Mouse (Mus musculus): Measurements from ENCODE around the gene F2r. TPM values are rescaled to one million over a fixed set of nuclear protein-coding genes. Genes with fewer than 3 reads are reported as not detected.

F2r gene
- polyA plus RNA-seq, 1 experiment: 84.2 TPM

GRCm38 (mm10) chr13:95599833-95600359, 18.4 kb downstream of the F2r start:
- Histone ChIP-seq H3K4me1 (peaks cover 56% of the 10 kb centered on the region), H3K36me3 (replicated peaks; ENCODE audit: low read length) (peaks cover 50% of the 10 kb centered on the region), H3K4me3 (replicated peaks) (no peak overlapping the region), H3K27me3 (replicated peaks) (peaks cover 6% of the 10 kb centered on the region), H3K9me3 (no peaks in the 10 kb centered on the region)
- TF ChIP-seq FLI1 (IDR thresholded peaks at IDR 0.05; ENCODE audit: low read length): no peak
- no peak for TF ChIP-seq GATA1 (IDR thresholded peaks at IDR 0.05; ENCODE audit: borderline replicate concordance, low read length)

- Histone ChIP-seq H3K9me3 (no peaks in the 10 kb centered on the region), H3K27me3 (replicated peaks) (peaks cover 13% of the 10 kb centered on the region), H3K4me3 (replicated peaks) (no peak overlapping the region), H3K4me1 (peaks cover 48% of the 10 kb centered on the region), H3K36me3 (replicated peaks; ENCODE audit: low read length) (peaks cover 35% of the 10 kb centered on the region)
- TF ChIP-seq FLI1 (IDR thresholded peaks at IDR 0.05; ENCODE audit: low read length): no peak
- no peak for TF ChIP-seq GATA1 (IDR thresholded peaks at IDR 0.05; ENCODE audit: borderline replicate concordance, low read length)
Measured at GRCm38 (mm10) chr13:95598232-95598920, 19.9 kb downstream of the F2r start.

GRCm38 (mm10) chr13:95597578-95597977, 20.7 kb downstream of the F2r start:
- H3K4me3 ChIP-seq (replicated peaks): no peak overlapping the region
- peaks cover 49% of the 10 kb centered on the region for H3K4me1 ChIP-seq
- TF ChIP-seq FLI1 (IDR thresholded peaks at IDR 0.05; ENCODE audit: low read length): no peak
- TF ChIP-seq GATA1 (IDR thresholded peaks at IDR 0.05; ENCODE audit: borderline replicate concordance, low read length): no peak
- H3K36me3 ChIP-seq (replicated peaks; ENCODE audit: low read length): peaks cover 27% of the 10 kb centered on the region
- peaks cover 17% of the 10 kb centered on the region for H3K27me3 ChIP-seq (replicated peaks)
- no peaks in the 10 kb centered on the region for H3K9me3 ChIP-seq

- Histone ChIP-seq H3K9me3 (no peaks in the 10 kb centered on the region), H3K4me3 (replicated peaks) (no peak overlapping the region), H3K27me3 (replicated peaks) (peaks cover 24% of the 10 kb centered on the region), H3K4me1 (peaks cover 48% of the 10 kb centered on the region), H3K36me3 (replicated peaks; ENCODE audit: low read length) (peaks cover 18% of the 10 kb centered on the region)
- TF ChIP-seq GATA1 (IDR thresholded peaks at IDR 0.05; ENCODE audit: borderline replicate concordance, low read length) (no peak), FLI1 (IDR thresholded peaks at IDR 0.05; ENCODE audit: low read length) (no peak)
Measured at GRCm38 (mm10) chr13:95596689-95597088, 21.6 kb downstream of the F2r start.

- no peaks in the 10 kb centered on the region for H3K9me3 ChIP-seq
- no peak overlapping the region for H3K4me3 ChIP-seq (replicated peaks)
- H3K36me3 ChIP-seq (replicated peaks; ENCODE audit: low read length): peaks cover 10% of the 10 kb centered on the region
- H3K27me3 ChIP-seq (replicated peaks): peaks cover 32% of the 10 kb centered on the region
- H3K4me1 ChIP-seq: peaks cover 41% of the 10 kb centered on the region
- TF ChIP-seq FLI1 (IDR thresholded peaks at IDR 0.05; ENCODE audit: low read length) (no peak), GATA1 (IDR thresholded peaks at IDR 0.05; ENCODE audit: borderline replicate concordance, low read length) (no peak)
Measured at GRCm38 (mm10) chr13:95595921-95596320, 22.4 kb downstream of the F2r start.

- Histone ChIP-seq H3K4me3 (replicated peaks) (no peak overlapping the region), H3K4me1 (peaks cover 37% of the 10 kb centered on the region), H3K9me3 (no peaks in the 10 kb centered on the region), H3K36me3 (replicated peaks; ENCODE audit: low read length) (peaks cover 5% of the 10 kb centered on the region), H3K27me3 (replicated peaks) (peaks cover 37% of the 10 kb centered on the region)
- TF ChIP-seq GATA1 (IDR thresholded peaks at IDR 0.05; ENCODE audit: borderline replicate concordance, low read length) (no peak), FLI1 (IDR thresholded peaks at IDR 0.05; ENCODE audit: low read length) (no peak)
Measured at GRCm38 (mm10) chr13:95595411-95595810, 22.9 kb downstream of the F2r start.

GRCm38 (mm10) chr13:95592860-95593259, 25.4 kb downstream of the F2r start:
- H3K9me3 ChIP-seq: peaks cover 5% of the 10 kb centered on the region
- no peaks in the 10 kb centered on the region for H3K36me3 ChIP-seq (replicated peaks; ENCODE audit: low read length)
- TF ChIP-seq FLI1 (IDR thresholded peaks at IDR 0.05; ENCODE audit: low read length) (no peak), GATA1 (IDR thresholded peaks at IDR 0.05; ENCODE audit: borderline replicate concordance, low read length) (no peak)
- H3K27me3 ChIP-seq (replicated peaks): peaks cover 59% of the 10 kb centered on the region
- H3K4me3 ChIP-seq (replicated peaks): no peak overlapping the region
- H3K4me1 ChIP-seq: peaks cover 24% of the 10 kb centered on the region

- H3K9me3 ChIP-seq: peaks cover 15% of the 10 kb centered on the region
- H3K4me1 ChIP-seq: peaks cover 24% of the 10 kb centered on the region
- no peaks in the 10 kb centered on the region for H3K36me3 ChIP-seq (replicated peaks; ENCODE audit: low read length)
- no peak overlapping the region for H3K4me3 ChIP-seq (replicated peaks)
- H3K27me3 ChIP-seq (replicated peaks): peaks cover 67% of the 10 kb centered on the region
- no peak for TF ChIP-seq GATA1 (IDR thresholded peaks at IDR 0.05; ENCODE audit: borderline replicate concordance, low read length)
- no peak for TF ChIP-seq FLI1 (IDR thresholded peaks at IDR 0.05; ENCODE audit: low read length)
Measured at GRCm38 (mm10) chr13:95591606-95592005, 26.7 kb downstream of the F2r start.

- TF ChIP-seq FLI1 (IDR thresholded peaks at IDR 0.05; ENCODE audit: low read length) (no peak), GATA1 (IDR thresholded peaks at IDR 0.05; ENCODE audit: borderline replicate concordance, low read length) (no peak)
- Histone ChIP-seq H3K4me1 (peaks cover 8% of the 10 kb centered on the region; the same call in 1 of the 2 replicates), H3K36me3 (replicated peaks; ENCODE audit: low read length) (no peaks in the 10 kb centered on the region), H3K27me3 (replicated peaks) (peaks cover 83% of the 10 kb centered on the region), H3K9me3 (peaks cover 26% of the 10 kb centered on the region), H3K4me3 (replicated peaks) (no peak overlapping the region)
Measured at GRCm38 (mm10) chr13:95587628-95588027, 30.7 kb downstream of the F2r start.

- Histone ChIP-seq H3K27me3 (replicated peaks) (peaks cover 61% of the 10 kb centered on the region), H3K4me3 (replicated peaks) (no peak overlapping the region), H3K36me3 (replicated peaks; ENCODE audit: low read length) (no peaks in the 10 kb centered on the region), H3K4me1 (0 out of 2 replicates have a peak, but pooled peaks cover 4% of the 10 kb centered on the region), H3K9me3 (peaks cover 26% of the 10 kb centered on the region)
- TF ChIP-seq GATA1 (IDR thresholded peaks at IDR 0.05; ENCODE audit: borderline replicate concordance, low read length) (no peak), FLI1 (IDR thresholded peaks at IDR 0.05; ENCODE audit: low read length) (no peak)
Measured at GRCm38 (mm10) chr13:95584898-95585297, 33.4 kb downstream of the F2r start.
